Mouse (Mus musculus) bone marrow macrophage, adult 2 months (primary cell): Measurements from ENCODE around the gene Tmem158.

Experiments
- CTCF ChIP-seq: IDR thresholded peaks from 2 replicates; pipeline ENCODE4 v1.5.1; 2012; ENCODE audit warnings: low read depth, mild to moderate bottlenecking, low read length, moderate library complexity
- POLR2A ChIP-seq: IDR thresholded peaks from 2 replicates; pipeline ENCODE4 v1.6.1; 2012; ENCODE audit warnings: mild to moderate bottlenecking, low read depth, low read length, borderline replicate concordance

GRCm38 (mm10) chr9:123273876-123274275 lies 13.3 kb upstream of the Tmem158 start:
- no peak for TF ChIP-seq POLR2A
- no peak for TF ChIP-seq CTCF
